Mouse (Mus musculus): ENCODE results near the gene Apopt1. TPM values are rescaled to one million over a fixed set of nuclear protein-coding genes. Genes with fewer than 3 reads are reported as not detected.

Apopt1 gene
- polyA plus RNA-seq, 1 experiment from 2014 or later, result 51.2 TPM

DNA sequence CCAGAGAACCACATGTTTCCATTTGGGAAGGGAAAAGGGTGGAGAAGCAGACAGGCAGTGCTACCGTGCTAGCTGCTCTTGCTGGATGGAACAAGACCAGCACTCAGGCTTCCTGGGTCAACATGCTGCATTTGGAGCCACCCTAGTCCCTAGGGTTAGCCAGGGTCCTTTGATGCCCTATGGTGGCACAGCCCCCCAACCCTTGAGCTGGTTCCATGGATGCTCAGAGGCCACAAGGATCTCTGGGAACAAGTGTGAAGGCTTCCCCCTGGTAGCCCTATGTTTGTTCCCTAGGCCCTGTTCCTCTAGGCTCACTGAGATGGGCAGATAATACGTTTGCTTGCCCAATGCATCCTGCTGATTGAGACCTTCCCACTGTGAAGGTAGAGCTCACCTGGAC, 42.2 kb downstream of the Apopt1 start:
- no peaks in the 10 kb centered on the region for H3K27me3 ChIP-seq
- no peaks in the 10 kb centered on the region for H3K36me3 ChIP-seq
- peaks cover 24% of the 10 kb centered on the region for H3K4me1 ChIP-seq
- no peak overlapping the region for H3K4me3 ChIP-seq
- no peak overlapping the region for H3K9ac ChIP-seq
- no peak overlapping the region for H3K4me2 ChIP-seq
- ATAC-seq (ENCODE audit: insufficient number of reproducible peaks, low FRiP score, low TSS enrichment, low read depth), result no peak
- no peak overlapping the region for H3K27ac ChIP-seq
- 60% methylated on average over 2 of the region's 2 CpGs for WGBS
- no peaks in the 10 kb centered on the region for H3K9me3 ChIP-seq

DNA sequence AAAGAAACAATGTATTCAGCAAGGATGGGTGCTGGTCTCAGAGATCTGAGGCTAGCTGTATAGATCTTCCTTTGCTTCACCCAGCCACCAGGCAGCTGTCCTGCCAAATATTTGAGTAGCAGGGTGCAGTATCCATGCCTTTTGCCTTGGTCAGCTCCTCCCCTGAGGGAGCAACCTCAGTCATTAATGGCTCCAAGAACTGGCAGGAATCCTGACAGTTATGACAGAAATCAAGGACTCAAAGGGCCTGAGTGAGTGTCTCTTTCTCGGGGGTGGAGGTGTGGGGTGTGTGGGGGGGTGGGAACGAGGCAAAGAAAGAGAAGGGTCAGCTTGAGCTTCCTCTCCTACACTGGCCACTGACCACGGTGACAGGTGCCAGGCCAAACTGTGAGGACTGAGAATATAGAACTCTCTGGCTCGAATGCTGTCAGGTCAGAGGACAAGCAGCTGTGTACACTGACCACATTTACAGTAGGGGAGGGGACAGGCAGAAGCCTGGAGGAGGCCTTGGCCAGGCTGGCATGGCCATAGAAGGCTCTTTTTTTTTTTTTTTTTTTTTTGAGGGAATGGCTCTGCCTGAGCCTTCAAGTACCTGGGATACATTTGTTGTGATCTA, 43.1 kb downstream of the Apopt1 start:
- Histone ChIP-seq H3K27me3 (no peaks in the 10 kb centered on the region), H3K9ac (no peak overlapping the region), H3K9me3 (no peaks in the 10 kb centered on the region), H3K4me2 (no peak overlapping the region), H3K27ac (no peak overlapping the region), H3K36me3 (no peaks in the 10 kb centered on the region), H3K4me1 (peaks cover 32% of the 10 kb centered on the region), H3K4me3 (no peak overlapping the region)
- WGBS, result 61% methylated on average over 4 of the region's 4 CpGs
- no peak for ATAC-seq (ENCODE audit: insufficient number of reproducible peaks, low FRiP score, low TSS enrichment, low read depth)

DNA sequence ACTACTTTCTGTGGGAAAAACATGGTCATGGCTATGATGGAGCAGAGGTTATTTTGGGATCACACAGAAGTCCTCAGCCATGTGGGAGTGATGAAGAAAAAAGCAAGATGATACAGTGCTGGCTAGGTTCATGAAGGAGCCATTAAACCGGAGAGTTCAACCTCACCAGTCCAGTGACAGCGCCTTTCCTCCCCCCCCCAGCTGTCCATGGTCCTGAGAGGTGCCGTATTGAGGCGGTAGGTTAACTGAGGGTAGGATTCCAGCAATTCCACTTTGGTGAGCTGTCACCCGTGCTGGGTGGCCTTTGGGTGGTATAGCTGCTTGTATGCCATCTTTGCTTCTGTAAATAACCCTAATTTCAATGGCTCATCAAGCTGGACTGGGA, 43.6 kb downstream of the Apopt1 start:
- 44% methylated on average over 5 of the region's 5 CpGs for WGBS
- Histone ChIP-seq H3K36me3 (no peaks in the 10 kb centered on the region), H3K27me3 (no peaks in the 10 kb centered on the region), H3K4me3 (no peak overlapping the region), H3K9me3 (no peaks in the 10 kb centered on the region), H3K9ac (no peak overlapping the region), H3K4me2 (no peak overlapping the region), H3K4me1 (peaks cover 34% of the 10 kb centered on the region), H3K27ac (no peak overlapping the region)
- ATAC-seq (ENCODE audit: insufficient number of reproducible peaks, low FRiP score, low TSS enrichment, low read depth), result no peak

DNA sequence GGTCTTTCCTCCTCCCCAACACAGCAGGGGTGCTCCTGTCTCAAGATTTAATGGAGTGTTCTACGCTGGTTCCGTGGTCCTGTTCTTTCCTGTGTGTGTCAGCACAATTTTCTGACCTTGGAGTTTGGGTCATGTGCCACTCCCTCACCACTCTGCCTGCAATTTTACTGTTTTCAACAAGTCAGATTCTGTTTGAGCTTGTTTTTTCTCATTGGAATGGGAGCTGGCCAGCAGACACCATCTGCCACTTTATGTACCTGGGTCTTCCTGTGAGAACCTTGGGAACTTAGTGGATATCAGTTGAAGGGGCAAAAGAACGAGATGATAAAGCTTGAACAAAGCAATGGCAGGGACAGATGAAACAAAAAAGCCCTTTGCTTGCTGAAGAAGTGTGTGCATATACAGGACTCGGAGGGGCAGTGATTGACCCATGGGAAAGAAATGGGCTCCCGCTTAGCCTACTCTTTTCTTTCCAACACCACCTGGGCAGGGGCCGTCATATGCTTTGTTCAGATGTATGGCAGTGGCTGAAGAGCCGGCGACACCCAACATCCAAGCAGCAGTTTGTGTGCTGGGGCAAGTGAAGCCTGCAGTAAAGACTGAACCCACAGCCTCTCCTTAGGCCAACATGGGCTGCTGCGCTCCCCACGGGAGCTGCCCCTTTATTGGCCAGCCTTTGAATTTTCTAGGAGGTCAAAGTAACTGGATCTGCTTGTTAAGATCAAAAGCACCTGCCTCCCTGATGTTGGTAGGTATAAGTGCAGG, 44.7 kb downstream of the Apopt1 start:
- ATAC-seq (ENCODE audit: insufficient number of reproducible peaks, low FRiP score, low TSS enrichment, low read depth), result no peak
- Histone ChIP-seq H3K27me3 (no peaks in the 10 kb centered on the region), H3K4me1 (peaks cover 41% of the 10 kb centered on the region), H3K4me3 (peak overlapping the region; percentile 91), H3K36me3 (peaks cover 1% of the 10 kb centered on the region; the same call in 1 of the 2 replicates), H3K9me3 (no peaks in the 10 kb centered on the region), H3K9ac (peak overlapping the region; percentile 87), H3K4me2 (peak overlapping the region; percentile 94), H3K27ac (no peak overlapping the region; the same call in 1 of the 2 replicates)
- 39% methylated on average over 10 of the region's 10 CpGs for WGBS

DNA sequence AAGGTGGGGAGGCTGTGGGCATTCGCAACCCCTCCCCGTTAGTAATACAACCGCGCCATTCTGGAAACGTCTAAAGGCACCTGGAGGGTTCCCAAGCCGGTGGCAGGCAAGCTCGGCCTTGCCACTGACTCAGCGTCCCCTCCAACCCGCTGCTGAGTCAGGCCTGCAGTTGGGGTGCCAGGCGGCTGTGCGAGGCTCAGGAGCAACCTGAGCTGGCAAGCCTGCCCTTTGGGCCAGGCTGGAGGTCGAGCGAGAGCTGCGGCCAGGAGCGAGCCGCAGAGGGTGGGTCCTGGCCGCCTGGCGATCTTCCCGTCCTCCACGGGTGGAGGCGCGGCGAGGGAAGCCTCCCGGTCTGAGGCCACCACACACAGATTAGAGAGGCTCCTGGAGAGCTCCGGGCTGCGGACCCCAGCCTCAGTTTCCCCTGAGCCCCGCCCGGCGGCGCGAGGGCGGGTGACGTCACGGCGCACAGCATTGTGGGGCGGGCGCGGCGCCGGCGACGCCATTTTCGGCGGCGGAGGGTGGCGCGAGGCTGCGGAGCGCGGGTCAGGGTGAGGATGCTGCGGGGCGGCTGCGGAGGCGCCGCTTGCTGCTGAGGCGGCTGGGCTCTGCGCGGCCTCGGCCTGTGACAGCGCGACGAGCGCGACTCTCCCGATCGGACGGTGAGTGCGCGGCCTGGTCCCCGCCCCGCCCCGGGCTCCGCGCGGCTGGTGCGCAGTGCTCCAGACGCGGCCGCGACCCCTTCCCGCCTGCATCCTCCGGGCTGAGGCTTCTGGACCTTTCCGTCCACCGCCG, 45.5 kb downstream of the Apopt1 start, which contains the start of gene Klc1:
TSS of gene Klc1 (plus strand) at position 469 of the 795 bp plus-strand sequence.
- Histone ChIP-seq H3K4me3 (peak within 1 kb of the TSS; percentile 91), H3K4me2 (peak within 1 kb of the TSS; percentile 94), H3K27me3 (no peaks in the 10 kb centered on the region), H3K9ac (peak within 1 kb of the TSS; percentile 87), H3K9me3 (no peaks in the 10 kb centered on the region), H3K4me1 (peaks cover 36% of the 10 kb centered on the region), H3K27ac (peak within 1 kb of the TSS; percentile 90), H3K36me3 (peaks cover 10% of the 10 kb centered on the region)
- ATAC-seq (ENCODE audit: insufficient number of reproducible peaks, low FRiP score, low TSS enrichment, low read depth), result peak; percentile 37; the same call in 1 of the 2 replicates
- under 1% methylated on average over 80 of the region's 85 CpGs for WGBS

DNA sequence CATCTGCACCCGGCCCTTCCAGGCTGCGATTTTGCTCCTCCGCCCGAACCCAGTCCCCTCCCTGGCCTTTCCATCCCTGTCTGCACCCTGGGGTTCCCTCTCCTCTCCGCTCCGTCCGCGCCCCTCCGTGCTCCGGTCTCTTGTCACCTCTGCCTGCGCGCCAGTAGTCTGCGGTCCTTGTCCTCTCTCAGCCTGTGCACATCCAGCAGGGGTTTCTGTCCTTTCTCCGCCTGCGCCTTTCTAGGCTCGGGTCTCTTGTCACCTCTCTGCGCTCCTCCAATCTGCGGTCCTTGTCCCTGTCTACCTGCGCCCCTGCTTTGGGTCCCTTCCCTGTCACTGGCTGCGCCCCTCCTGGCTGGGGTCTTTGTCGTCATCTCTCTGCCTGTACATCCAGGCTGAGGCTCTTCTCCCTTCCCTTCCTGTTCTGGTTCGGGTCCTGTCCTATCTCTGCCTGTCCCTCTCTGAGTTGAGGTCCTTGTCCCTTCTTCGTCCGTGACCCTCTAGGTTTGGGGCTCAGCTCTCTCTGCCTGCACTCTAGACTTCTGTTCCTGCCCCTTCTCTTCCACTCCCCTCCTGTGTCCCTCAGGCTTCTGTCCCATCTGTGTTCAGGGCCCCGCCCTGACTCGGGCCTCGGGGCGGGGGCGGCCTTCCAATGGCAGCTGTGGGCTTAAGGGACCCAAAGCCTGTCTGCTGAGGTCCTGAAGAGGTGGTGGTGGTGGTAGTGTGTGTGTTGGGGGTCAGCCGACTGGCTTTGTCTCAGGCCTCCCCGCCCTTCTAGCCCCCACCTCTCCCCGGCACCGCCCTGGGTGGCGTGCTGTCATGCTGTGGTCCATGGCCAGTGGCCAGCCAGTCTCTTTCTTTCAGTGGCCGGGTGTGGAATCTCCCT, 46.4 kb downstream of the Apopt1 start:
- 0 out of 2 replicates have a peak, but pooled peaks have one; percentile 38 for ATAC-seq (ENCODE audit: insufficient number of reproducible peaks, low FRiP score, low TSS enrichment, low read depth)
- H3K9ac ChIP-seq, result peak overlapping the region; percentile 87
- H3K27me3 ChIP-seq, result no peaks in the 10 kb centered on the region
- H3K4me1 ChIP-seq, result peaks cover 36% of the 10 kb centered on the region
- H3K4me2 ChIP-seq, result peak overlapping the region; percentile 94
- H3K9me3 ChIP-seq, result no peaks in the 10 kb centered on the region
- H3K4me3 ChIP-seq, result peak overlapping the region; percentile 91
- peak overlapping the region; percentile 90 for H3K27ac ChIP-seq
- WGBS, result under 1% methylated on average over 35 of the region's 35 CpGs
- peaks cover 10% of the 10 kb centered on the region for H3K36me3 ChIP-seq

DNA sequence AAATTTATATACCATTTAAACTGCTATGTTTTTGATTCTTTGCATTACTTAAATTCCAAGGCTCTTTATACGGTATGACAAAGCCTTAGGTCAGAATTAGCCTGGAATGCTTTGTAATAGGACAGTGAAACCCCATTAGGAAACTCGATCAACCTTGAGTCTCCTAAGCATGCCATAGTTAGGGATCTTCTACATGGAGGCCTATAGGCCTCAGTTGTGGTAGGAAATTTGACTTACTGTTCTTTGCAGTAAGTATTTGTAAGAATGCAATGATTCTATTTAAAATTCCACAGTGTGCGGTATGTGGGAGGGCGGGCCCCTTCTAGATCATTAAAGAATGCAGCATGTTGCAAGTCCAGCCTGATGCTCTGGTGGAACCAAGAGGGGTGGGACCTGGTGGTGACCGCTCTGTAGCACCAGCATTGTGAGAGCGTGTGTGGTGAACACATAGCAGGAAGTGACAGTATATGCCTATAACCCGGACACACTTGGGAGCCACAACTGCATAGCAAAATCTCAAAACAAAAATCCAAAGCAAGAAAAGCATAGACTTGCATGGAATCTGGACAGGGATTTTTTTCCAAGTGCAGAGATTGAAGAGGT, 47.3 kb downstream of the Apopt1 start:
- Histone ChIP-seq H3K36me3 (peaks cover 10% of the 10 kb centered on the region), H3K27me3 (no peaks in the 10 kb centered on the region), H3K9me3 (no peaks in the 10 kb centered on the region), H3K4me3 (peak overlapping the region; percentile 91), H3K4me2 (peak overlapping the region; percentile 94), H3K4me1 (peaks cover 36% of the 10 kb centered on the region), H3K27ac (peak overlapping the region; percentile 90; the same call in 1 of the 2 replicates), H3K9ac (0 out of 2 replicates have a peak overlapping the region, but pooled peaks have one; percentile 2)
- 53% methylated on average over 7 of the region's 7 CpGs for WGBS
- no peak for ATAC-seq (ENCODE audit: insufficient number of reproducible peaks, low FRiP score, low TSS enrichment, low read depth)

DNA sequence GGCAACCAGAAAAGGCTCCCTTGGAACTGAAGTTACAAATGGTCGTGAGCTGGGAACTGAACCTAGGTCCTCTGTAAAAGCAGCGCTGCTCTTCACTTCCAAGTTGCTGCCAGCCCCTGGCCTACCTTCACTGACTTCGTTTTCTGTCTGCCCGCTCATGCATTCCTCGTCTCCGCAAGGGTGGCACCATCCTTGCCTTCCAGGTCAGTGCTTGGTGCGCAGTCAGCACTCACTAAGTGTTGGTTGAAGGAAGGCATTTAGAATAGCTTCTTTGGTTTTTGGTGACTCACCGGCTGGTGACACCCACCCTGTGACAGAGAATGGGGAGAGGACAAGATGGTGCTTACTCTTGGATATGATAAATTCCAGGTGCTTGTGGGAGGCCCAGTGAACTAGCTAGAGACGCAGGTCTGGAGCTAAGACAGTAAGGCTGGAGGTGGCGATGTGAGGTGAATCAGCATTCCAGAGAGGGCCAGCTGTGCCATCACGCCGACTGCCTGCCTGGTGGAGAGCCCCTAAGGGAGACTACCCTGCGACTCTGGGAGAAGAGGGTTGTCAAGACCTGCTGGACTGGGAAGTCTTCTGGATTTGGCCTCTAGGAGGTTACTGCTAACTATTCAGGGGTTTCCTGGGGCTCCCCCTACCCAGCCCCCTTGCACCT, 49.7 kb downstream of the Apopt1 start:
- no peak for ATAC-seq (ENCODE audit: insufficient number of reproducible peaks, low FRiP score, low TSS enrichment, low read depth)
- no peak overlapping the region for H3K4me3 ChIP-seq
- peaks cover 10% of the 10 kb centered on the region for H3K36me3 ChIP-seq
- H3K27ac ChIP-seq, result peak overlapping the region; percentile 4; the same call in 1 of the 2 replicates
- no peak overlapping the region for H3K9ac ChIP-seq
- no peaks in the 10 kb centered on the region for H3K9me3 ChIP-seq
- H3K27me3 ChIP-seq, result no peaks in the 10 kb centered on the region
- H3K4me2 ChIP-seq, result no peak overlapping the region
- 85% methylated on average over 13 of the region's 13 CpGs for WGBS
- H3K4me1 ChIP-seq, result peaks cover 47% of the 10 kb centered on the region

DNA sequence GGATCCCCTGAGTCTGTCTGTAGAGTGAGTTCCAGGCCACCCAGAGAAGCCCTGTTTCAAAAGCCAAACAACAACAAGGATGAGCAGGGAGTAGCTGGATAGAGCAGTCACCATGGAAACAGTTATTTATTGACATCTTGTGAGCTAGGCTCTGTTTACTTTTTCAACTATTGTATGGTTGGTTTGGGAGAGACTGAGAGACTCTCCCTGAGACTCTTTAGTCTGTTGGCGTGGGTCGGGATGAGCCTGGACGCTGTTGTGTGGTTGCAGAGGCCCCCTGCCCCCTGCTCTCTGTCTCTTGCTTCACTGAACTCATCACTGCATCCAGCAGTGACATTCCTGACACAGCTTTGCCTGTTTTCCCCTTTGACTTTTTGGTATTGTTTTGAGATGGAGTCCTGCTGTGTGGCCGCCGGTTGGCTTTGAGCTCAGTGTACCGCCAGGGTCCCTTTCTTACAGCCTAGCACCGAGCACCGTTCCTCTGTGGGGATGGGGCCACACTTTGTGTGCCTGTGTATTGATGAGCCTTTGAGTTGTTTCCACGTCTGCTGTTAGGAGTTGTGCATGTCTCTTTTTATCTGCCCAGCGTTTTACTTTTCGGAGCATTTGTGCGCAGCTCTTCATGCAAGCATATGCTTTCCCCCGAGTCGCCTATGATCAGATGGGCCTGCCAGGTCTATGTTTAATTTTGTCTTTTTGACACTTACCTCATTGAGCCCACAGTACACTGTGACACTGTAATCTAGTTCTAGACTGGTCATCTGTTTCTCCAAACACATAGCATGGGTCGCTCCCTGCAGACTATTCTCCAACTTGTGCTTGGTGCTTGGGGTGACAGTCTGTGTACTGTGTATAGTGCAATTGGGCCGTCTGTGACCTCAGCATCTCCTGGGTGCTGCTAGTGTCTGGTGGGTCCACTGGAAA, 53.5 kb downstream of the Apopt1 start:
- H3K9me3 ChIP-seq, result no peaks in the 10 kb centered on the region
- no peak for ATAC-seq (ENCODE audit: insufficient number of reproducible peaks, low FRiP score, low TSS enrichment, low read depth)
- H3K27me3 ChIP-seq, result no peaks in the 10 kb centered on the region
- H3K4me2 ChIP-seq, result no peak overlapping the region
- peaks cover 10% of the 10 kb centered on the region for H3K36me3 ChIP-seq
- 70% methylated on average over 16 of the region's 16 CpGs for WGBS
- H3K9ac ChIP-seq, result no peak overlapping the region
- H3K4me1 ChIP-seq, result peaks cover 32% of the 10 kb centered on the region
- H3K27ac ChIP-seq, result no peak overlapping the region
- H3K4me3 ChIP-seq, result no peak overlapping the region

All from limb, embryonic 15.5 days (tissue).